Mouse (Mus musculus): Measurements from ENCODE around the gene 1700023F06Rik. TPM values are rescaled to one million over a fixed set of nuclear protein-coding genes. Genes with fewer than 3 reads are reported as not detected.

1700023F06Rik gene
- polyA plus RNA-seq, 1 experiment = not detected

GRCm38 (mm10) chr11:103236903-103237302, 28.5 kb upstream of the 1700023F06Rik start:
- Histone ChIP-seq H3K4me3 (ENCODE audit: extremely low read depth, insufficient read depth, insufficient read length) (no peak overlapping the region), H3K27ac (ENCODE audit: insufficient read depth, low read length) (no peak overlapping the region), H3K4me1 (ENCODE audit: control insufficient read depth, insufficient read depth, insufficient read length) (no peaks in the 10 kb centered on the region), H3K27me3 (ENCODE audit: control insufficient read depth, insufficient read depth, low read length) (no peaks in the 10 kb centered on the region), H3K36me3 (ENCODE audit: control insufficient read depth, insufficient read depth, low read length) (peaks cover 51% of the 10 kb centered on the region)
- TF ChIP-seq POLR2A (IDR thresholded peaks at IDR 0.05; ENCODE audit: low read depth, low read length) (no peak), CTCF (IDR thresholded peaks at IDR 0.05; ENCODE audit: extremely low read depth, insufficient read depth, insufficient read length, insufficient replicate concordance) (no peak)
- 84% methylated on average over 10 of the region's 10 CpGs for WGBS
- DNase-seq (ENCODE audit: low read depth in 1 of 2, low spot score in 2 of 2) = no peak

GRCm38 (mm10) chr11:103236431-103236830, 28.1 kb upstream of the 1700023F06Rik start:
- TF ChIP-seq POLR2A (IDR thresholded peaks at IDR 0.05; ENCODE audit: low read depth, low read length) (no peak), CTCF (IDR thresholded peaks at IDR 0.05; ENCODE audit: extremely low read depth, insufficient read depth, insufficient read length, insufficient replicate concordance) (no peak)
- Histone ChIP-seq H3K36me3 (ENCODE audit: control insufficient read depth, insufficient read depth, low read length) (peaks cover 49% of the 10 kb centered on the region), H3K27ac (ENCODE audit: insufficient read depth, low read length) (no peak overlapping the region), H3K4me3 (ENCODE audit: extremely low read depth, insufficient read depth, insufficient read length) (no peak overlapping the region), H3K4me1 (ENCODE audit: control insufficient read depth, insufficient read depth, insufficient read length) (no peaks in the 10 kb centered on the region), H3K27me3 (ENCODE audit: control insufficient read depth, insufficient read depth, low read length) (no peaks in the 10 kb centered on the region)
- no peak for DNase-seq (ENCODE audit: low read depth in 1 of 2, low spot score in 2 of 2)
- WGBS = 80% methylated on average over 6 of the region's 6 CpGs

GRCm38 (mm10) chr11:103235702-103236101, 27.3 kb upstream of the 1700023F06Rik start:
- H3K27ac ChIP-seq (ENCODE audit: insufficient read depth, low read length) = no peak overlapping the region

GRCm38 (mm10) chr11:103234447-103234846, 26.1 kb upstream of the 1700023F06Rik start:
- H3K27me3 ChIP-seq (ENCODE audit: control insufficient read depth, insufficient read depth, low read length) = no peaks in the 10 kb centered on the region
- peaks cover 53% of the 10 kb centered on the region for H3K36me3 ChIP-seq (ENCODE audit: control insufficient read depth, insufficient read depth, low read length)
- no peaks in the 10 kb centered on the region for H3K4me1 ChIP-seq (ENCODE audit: control insufficient read depth, insufficient read depth, insufficient read length)
- TF ChIP-seq POLR2A (IDR thresholded peaks at IDR 0.05; ENCODE audit: low read depth, low read length) (no peak), CTCF (IDR thresholded peaks at IDR 0.05; ENCODE audit: extremely low read depth, insufficient read depth, insufficient read length, insufficient replicate concordance) (no peak)
- WGBS = 91% methylated on average over 1 of the region's 1 CpGs
- H3K4me3 ChIP-seq (ENCODE audit: extremely low read depth, insufficient read depth, insufficient read length) = no peak overlapping the region
- no peak for DNase-seq (ENCODE audit: low read depth in 1 of 2, low spot score in 2 of 2)
- no peak overlapping the region for H3K27ac ChIP-seq (ENCODE audit: insufficient read depth, low read length)

More at GRCm38 (mm10) chr11:103235702-103236101, 27.3 kb upstream of the 1700023F06Rik start:
- Histone ChIP-seq H3K27me3 (ENCODE audit: control insufficient read depth, insufficient read depth, low read length) (no peaks in the 10 kb centered on the region), H3K4me1 (ENCODE audit: control insufficient read depth, insufficient read depth, insufficient read length) (no peaks in the 10 kb centered on the region), H3K4me3 (ENCODE audit: extremely low read depth, insufficient read depth, insufficient read length) (no peak overlapping the region), H3K36me3 (ENCODE audit: control insufficient read depth, insufficient read depth, low read length) (peaks cover 54% of the 10 kb centered on the region)
- 88% methylated on average over 11 of the region's 11 CpGs for WGBS
- no peak for TF ChIP-seq CTCF (IDR thresholded peaks at IDR 0.05; ENCODE audit: extremely low read depth, insufficient read depth, insufficient read length, insufficient replicate concordance)
- no peak for TF ChIP-seq POLR2A (IDR thresholded peaks at IDR 0.05; ENCODE audit: low read depth, low read length)
- no peak for DNase-seq (ENCODE audit: low read depth in 1 of 2, low spot score in 2 of 2)

GRCm38 (mm10) chr11:103232966-103233365, 24.6 kb upstream of the 1700023F06Rik start:
- TF ChIP-seq POLR2A (IDR thresholded peaks at IDR 0.05; ENCODE audit: low read depth, low read length) (no peak), CTCF (IDR thresholded peaks at IDR 0.05; ENCODE audit: extremely low read depth, insufficient read depth, insufficient read length, insufficient replicate concordance) (peak; percentile 97)
- Histone ChIP-seq H3K4me1 (ENCODE audit: control insufficient read depth, insufficient read depth, insufficient read length) (no peaks in the 10 kb centered on the region), H3K36me3 (ENCODE audit: control insufficient read depth, insufficient read depth, low read length) (peaks cover 40% of the 10 kb centered on the region), H3K27me3 (ENCODE audit: control insufficient read depth, insufficient read depth, low read length) (no peaks in the 10 kb centered on the region), H3K27ac (ENCODE audit: insufficient read depth, low read length) (no peak overlapping the region), H3K4me3 (ENCODE audit: extremely low read depth, insufficient read depth, insufficient read length) (no peak overlapping the region)
- DNase-seq (ENCODE audit: low read depth in 1 of 2, low spot score in 2 of 2) = peak; percentile 45 to 83
- WGBS = 28% methylated on average over 7 of the region's 7 CpGs

- TF ChIP-seq POLR2A (IDR thresholded peaks at IDR 0.05; ENCODE audit: low read depth, low read length) (no peak), CTCF (IDR thresholded peaks at IDR 0.05; ENCODE audit: extremely low read depth, insufficient read depth, insufficient read length, insufficient replicate concordance) (no peak)
- H3K27me3 ChIP-seq (ENCODE audit: control insufficient read depth, insufficient read depth, low read length) = no peaks in the 10 kb centered on the region
- 89% methylated on average over 7 of the region's 7 CpGs for WGBS
Observed at GRCm38 (mm10) chr11:103231367-103231766, 23.0 kb upstream of the 1700023F06Rik start.

DNA sequence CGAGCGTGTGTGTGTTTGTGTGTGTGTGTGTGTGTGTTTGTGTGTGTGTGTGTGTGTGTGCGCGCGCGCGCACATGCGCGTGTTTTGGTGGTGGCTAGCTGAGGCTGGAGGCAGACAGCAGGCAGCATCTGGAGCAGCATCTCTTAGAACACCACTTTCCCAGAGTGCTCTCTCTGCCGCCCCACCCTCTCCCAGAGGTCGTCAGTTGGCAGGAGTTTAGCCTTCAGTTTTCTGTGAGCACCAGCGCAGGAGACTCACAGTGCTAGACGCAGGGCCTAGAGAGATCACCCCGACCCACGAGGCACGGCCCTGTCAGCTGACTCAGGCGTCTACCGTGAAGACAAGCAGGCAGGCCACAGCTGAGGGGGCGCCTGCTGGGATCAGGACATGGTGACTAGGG, 22.3 kb upstream of the 1700023F06Rik start:
- Histone ChIP-seq H3K36me3 (ENCODE audit: control insufficient read depth, insufficient read depth, low read length) (peaks cover 42% of the 10 kb centered on the region), H3K27me3 (ENCODE audit: control insufficient read depth, insufficient read depth, low read length) (no peaks in the 10 kb centered on the region)
- TF ChIP-seq POLR2A (IDR thresholded peaks at IDR 0.05; ENCODE audit: low read depth, low read length) (no peak), CTCF (IDR thresholded peaks at IDR 0.05; ENCODE audit: extremely low read depth, insufficient read depth, insufficient read length, insufficient replicate concordance) (no peak)

More at GRCm38 (mm10) chr11:103231367-103231766, 23.0 kb upstream of the 1700023F06Rik start:
- Histone ChIP-seq H3K36me3 (ENCODE audit: control insufficient read depth, insufficient read depth, low read length) (peaks cover 37% of the 10 kb centered on the region), H3K4me1 (ENCODE audit: control insufficient read depth, insufficient read depth, insufficient read length) (no peaks in the 10 kb centered on the region), H3K27ac (ENCODE audit: insufficient read depth, low read length) (no peak overlapping the region), H3K4me3 (ENCODE audit: extremely low read depth, insufficient read depth, insufficient read length) (no peak overlapping the region)
- DNase-seq (ENCODE audit: low read depth in 1 of 2, low spot score in 2 of 2) = no peak

More for the DNA sequence above, 22.3 kb upstream of the 1700023F06Rik start:
- Histone ChIP-seq H3K4me3 (ENCODE audit: extremely low read depth, insufficient read depth, insufficient read length) (no peak overlapping the region), H3K4me1 (ENCODE audit: control insufficient read depth, insufficient read depth, insufficient read length) (no peaks in the 10 kb centered on the region), H3K27ac (ENCODE audit: insufficient read depth, low read length) (no peak overlapping the region)
- WGBS = 95% methylated on average over 19 of the region's 19 CpGs
- DNase-seq (ENCODE audit: low read depth in 1 of 2, low spot score in 2 of 2) = no peak

All from spleen, adult 2 months (tissue).